In genomic region chr3:142424134-142424533, GRCm38 (mm10) we compare ENCODE assay signal across 19 mouse cellular contexts. TPM values are rescaled to one million over a fixed set of nuclear protein-coding genes. Genes with fewer than 3 reads are reported as not detected.
DNase-seq lines count a peak whose midpoint lies in the region; ATAC-seq and TF ChIP-seq lines count a peak whose summit lies in the region.
"Had no signal": no experiment of that assay in that cellular context is flagged by ENCODE, and none has a peak within 500 bp of the region (broad histone marks: within the 10 kb centered on the region; RNA-seq: fewer than 3 reads in every experiment).

No protein-coding gene starts in this region.

- intact Hi-C loops in heart, adult 2 months (cut with DNase I): no loop called here
- intact Hi-C loops in heart, postnatal 25 days (cut with DNase I): no loop called here

- no peaks in the 10 kb centered on the region for H3K79me2 ChIP-seq in heart, adult 2 months (replicated peaks; ENCODE audit: control insufficient read depth, insufficient read depth, low read length)

- TF ChIP-seq POLR2A in heart, adult 2 months (IDR thresholded peaks at IDR 0.05; ENCODE audit: insufficient read depth, low read depth, low read length): no peak
- TF ChIP-seq POLR2A in embryonic fibroblast, embryonic 13.5 days (IDR thresholded peaks at IDR 0.05; ENCODE audit: low read depth, low read length): no peak

- H3K4me1 ChIP-seq in heart, adult 2 months (ENCODE audit: control insufficient read depth, insufficient read depth, low read length): peaks cover 5% of the 10 kb centered on the region; the same call in 1 of the 2 replicates
- peaks cover 13% of the 10 kb centered on the region for H3K4me1 ChIP-seq in kidney, embryonic 14.5 days (ENCODE audit: control insufficient read depth, insufficient read depth, low read length)
- no peaks in the 10 kb centered on the region for H3K4me1 ChIP-seq in liver, postnatal 0 days (ENCODE audit: insufficient read depth)
- no peaks in the 10 kb centered on the region for H3K4me1 ChIP-seq in liver, embryonic 12.5 days
- H3K4me1 ChIP-seq in embryonic fibroblast, embryonic 13.5 days (ENCODE audit: control insufficient read depth, insufficient read depth, low read length): peaks cover 8% of the 10 kb centered on the region
- H3K4me1 ChIP-seq: forebrain, embryonic 10.5 days; hindbrain, embryonic 10.5 days; intestine, embryonic 15.5 days; liver, embryonic 15.5 days had no signal

- H3K4me3 ChIP-seq in heart, adult 2 months: no peak overlapping the region
- H3K4me3 ChIP-seq in kidney, embryonic 14.5 days (ENCODE audit: low read length): no peak overlapping the region
- no peak overlapping the region for H3K4me3 ChIP-seq in liver, postnatal 0 days (ENCODE audit: low read depth, low read length)
- H3K4me3 ChIP-seq in liver, embryonic 12.5 days: no peak overlapping the region
- H3K4me3 ChIP-seq in embryonic fibroblast, embryonic 13.5 days (ENCODE audit: insufficient read depth, low read length): no peak overlapping the region
- H3K4me3 ChIP-seq: forebrain, embryonic 10.5 days; hindbrain, embryonic 10.5 days; intestine, embryonic 15.5 days; left cerebral cortex, adult 2 months; liver, embryonic 15.5 days had no signal

- no peak overlapping the region for H3K9ac ChIP-seq in heart, adult 2 months (ENCODE audit: low read depth, low read length)
- H3K9ac ChIP-seq in kidney, embryonic 14.5 days (ENCODE audit: low read depth, low read length): no peak overlapping the region
- H3K9ac ChIP-seq in liver, postnatal 0 days (replicated peaks): no peak overlapping the region
- no peak overlapping the region for H3K9ac ChIP-seq in liver, embryonic 12.5 days
- H3K9ac ChIP-seq: intestine, embryonic 15.5 days; liver, embryonic 15.5 days had no signal

- no peak for ATAC-seq in kidney, embryonic 14.5 days (ENCODE audit: low FRiP score, low TSS enrichment)
- ATAC-seq in liver, postnatal 0 days: peak; percentile 38; the same call in 1 of the 2 replicates
- ATAC-seq in liver, embryonic 12.5 days: no peak
- ATAC-seq: forebrain, embryonic 16.5 days; hindbrain, embryonic 16.5 days; intestine, embryonic 15.5 days had no signal

- H3K4me2 ChIP-seq in kidney, embryonic 14.5 days (replicated peaks; ENCODE audit: low read depth, low read length): no peak overlapping the region
- no peak overlapping the region for H3K4me2 ChIP-seq in liver, postnatal 0 days (ENCODE audit: low read depth, low read length)
- H3K4me2 ChIP-seq in liver, embryonic 12.5 days: no peak overlapping the region
- H3K4me2 ChIP-seq: intestine, embryonic 15.5 days; liver, embryonic 15.5 days; midbrain, embryonic 11.5 days had no signal

- no peaks in the 10 kb centered on the region for H3K27me3 ChIP-seq in heart, adult 2 months (ENCODE audit: control insufficient read depth, insufficient read depth, low read length)
- H3K27me3 ChIP-seq in kidney, embryonic 14.5 days (ENCODE audit: control insufficient read depth, insufficient read depth, low read length): no peaks in the 10 kb centered on the region
- H3K27me3 ChIP-seq in liver, postnatal 0 days (ENCODE audit: insufficient read depth, low read length): no peaks in the 10 kb centered on the region
- H3K27me3 ChIP-seq in liver, embryonic 12.5 days (replicated peaks): no peaks in the 10 kb centered on the region
- H3K27me3 ChIP-seq: intestine, embryonic 15.5 days; liver, embryonic 15.5 days had no signal

- no peak for DNase-seq in heart, adult 2 months
- DNase-seq in heart, postnatal 25 days (ENCODE audit: low spot score): no peak
- DNase-seq in kidney, adult 8-10 months: no peak
- DNase-seq in liver, postnatal 0 days: no peak
- DNase-seq: adrenal gland, postnatal 25 days; cerebellum, adult 8-10 months; gastrocnemius, postnatal 14 days; thymus, postnatal 25 days had no signal

- no peak for TF ChIP-seq EP300 in heart, adult 2 months (IDR thresholded peaks at IDR 0.05; ENCODE audit: insufficient read depth, low read depth, low read length)
- no peak for TF ChIP-seq EP300 in liver, postnatal 0 days (IDR thresholded peaks at IDR 0.05; ENCODE audit: low read depth)

- no peaks in the 10 kb centered on the region for H3K9me3 ChIP-seq in kidney, embryonic 14.5 days (ENCODE audit: control insufficient read depth, low read length)
- H3K9me3 ChIP-seq in liver, postnatal 0 days (ENCODE audit: low read length): no peaks in the 10 kb centered on the region
- H3K9me3 ChIP-seq in liver, embryonic 12.5 days (replicated peaks): no peaks in the 10 kb centered on the region
- H3K9me3 ChIP-seq: forebrain, embryonic 10.5 days; hindbrain, embryonic 10.5 days; intestine, embryonic 15.5 days; liver, embryonic 15.5 days had no signal

- H3K27ac ChIP-seq in heart, adult 2 months: peak overlapping the region; percentile 42; the same call in 1 of the 2 replicates
- peak overlapping the region; percentile 78 for H3K27ac ChIP-seq in kidney, embryonic 14.5 days (ENCODE audit: low read depth, low read length)
- H3K27ac ChIP-seq in liver, postnatal 0 days (ENCODE audit: low read depth): no peak overlapping the region
- no peak overlapping the region for H3K27ac ChIP-seq in liver, embryonic 12.5 days
- 0 out of 2 replicates have a peak overlapping the region, but pooled peaks have one; percentile 25 for H3K27ac ChIP-seq in embryonic fibroblast, embryonic 13.5 days (ENCODE audit: insufficient read depth, low read length)
- H3K27ac ChIP-seq: forebrain, embryonic 10.5 days; hindbrain, embryonic 10.5 days; left cerebral cortex, adult 2 months; liver, embryonic 15.5 days had no signal

- TF ChIP-seq CTCF in heart, adult 2 months (IDR thresholded peaks at IDR 0.05): no peak
- TF ChIP-seq CTCF in liver, postnatal 0 days (IDR thresholded peaks at IDR 0.05; ENCODE audit: low read depth): no peak
- no peak for TF ChIP-seq CTCF in embryonic fibroblast, embryonic 13.5 days (IDR thresholded peaks at IDR 0.05; ENCODE audit: borderline replicate concordance, insufficient read depth, low read length)

- 45% methylated on average over 1 of the region's 1 CpGs for WGBS in heart, adult 2 months
- 44% methylated on average over 1 of the region's 1 CpGs for WGBS in kidney, embryonic 14.5 days
- 56% methylated on average over 1 of the region's 1 CpGs for WGBS in liver, postnatal 0 days (ENCODE audit: insufficient replicate concordance)
- WGBS in liver, embryonic 12.5 days (ENCODE audit: insufficient replicate concordance): 25% methylated on average over 1 of the region's 1 CpGs

- peaks cover 6% of the 10 kb centered on the region for H3K36me3 ChIP-seq in heart, adult 2 months (ENCODE audit: control insufficient read depth, insufficient read depth, low read length)
- H3K36me3 ChIP-seq in kidney, embryonic 14.5 days (ENCODE audit: control insufficient read depth, insufficient read depth, low read length): no peaks in the 10 kb centered on the region
- no peaks in the 10 kb centered on the region for H3K36me3 ChIP-seq in liver, postnatal 0 days (replicated peaks; ENCODE audit: insufficient read depth, low read length)
- H3K36me3 ChIP-seq in liver, embryonic 12.5 days: no peaks in the 10 kb centered on the region
- H3K36me3 ChIP-seq: forebrain, embryonic 10.5 days; hindbrain, embryonic 10.5 days; intestine, embryonic 15.5 days; liver, embryonic 15.5 days had no signal

RNA-seq across cellular contexts. Expression of gene Pdlim5, which starts 28.6 kb away (rescaled TPM):
- total RNA-seq in heart, adult 2 months (2021): 100 to 1,000 TPM; 609 to 668 TPM
- 508 and 956 TPM in 2 replicates for polyA plus RNA-seq in heart, adult 2 months (2012; rRNA removed)
- 100 to 1,000 TPM; 808 to 915 TPM for total RNA-seq in heart, postnatal 25 days (2021)
- 31.1 and 51.4 TPM in 2 replicates for polyA plus RNA-seq in kidney, embryonic 14.5 days (2014; fragmentation: Nextera tagmentation; extraction: Ambion mirVana)
- 9.4 and 11.5 TPM in 2 replicates for polyA plus RNA-seq in liver, postnatal 0 days (2015; fragmentation: Nextera tagmentation; extraction: Ambion mirVana)
- polyA plus RNA-seq in liver, embryonic 12.5 days (2016; fragmentation: Nextera tagmentation; extraction: Ambion mirVana): 15.6 and 16.8 TPM in 2 replicates
- polyA plus RNA-seq in embryonic fibroblast, embryonic 13.5 days (2011; ENCODE audit: insufficient read length, low read depth, missing spikeins): 192 and 292 TPM in 2 replicates

Comparison
In these comparisons a context has a peak if more than half of its experiments do, and no peak if none do; other contexts are left out.
1. H3K27ac ChIP-seq: peak in heart, adult 2 months (single experiment), kidney, embryonic 14.5 days (single experiment) and embryonic fibroblast, embryonic 13.5 days (single experiment); none in liver, postnatal 0 days (single experiment) and liver, embryonic 12.5 days (single experiment).